Mouse (Mus musculus) thymus, postnatal 0 days (tissue): ENCODE measurements around the gene Eda2r. TPM values are rescaled to one million over a fixed set of nuclear protein-coding genes. Genes with fewer than 3 reads are reported as not detected.

Experiments
- DNase-seq: peaks from one replicate; pipeline ENCODE4 v3.0.0-alpha.2; 2015; ENCODE audit warnings: low spot score
- polyA plus RNA-seq: library from polyadenylated mRNA; unstranded; fragments of >200 nt; fragmentation: Nextera tagmentation; extraction: Ambion mirVana; gene quantifications from 2 replicates; pipeline ENCODE4 v1.2.1, GENCODE M21; 2015

The Eda2r gene
- polyA plus RNA-seq = 0.55 and 0.68 TPM in 2 replicates

DNA sequence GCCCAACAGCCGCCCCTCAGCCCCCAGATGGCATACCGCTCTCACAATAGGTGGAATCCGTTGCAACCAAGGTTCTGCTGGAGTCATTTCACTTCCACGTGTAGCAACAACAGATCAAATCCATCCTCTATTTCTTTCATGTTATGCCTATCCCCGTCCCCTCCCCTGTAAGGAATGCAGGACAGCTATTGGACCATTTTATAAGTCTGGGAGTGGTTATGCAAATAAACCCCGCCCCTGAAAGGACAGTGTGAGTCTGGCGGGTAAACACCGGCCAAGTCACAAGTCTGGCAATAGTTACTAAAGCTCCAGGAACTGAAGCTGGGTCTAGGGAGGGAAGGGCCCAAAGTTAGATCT lies at the start of gene Eda2r:
Eda2r (minus strand) TSS at position 152 of the 357 bp plus-strand sequence.
- no peak for DNase-seq

DNA sequence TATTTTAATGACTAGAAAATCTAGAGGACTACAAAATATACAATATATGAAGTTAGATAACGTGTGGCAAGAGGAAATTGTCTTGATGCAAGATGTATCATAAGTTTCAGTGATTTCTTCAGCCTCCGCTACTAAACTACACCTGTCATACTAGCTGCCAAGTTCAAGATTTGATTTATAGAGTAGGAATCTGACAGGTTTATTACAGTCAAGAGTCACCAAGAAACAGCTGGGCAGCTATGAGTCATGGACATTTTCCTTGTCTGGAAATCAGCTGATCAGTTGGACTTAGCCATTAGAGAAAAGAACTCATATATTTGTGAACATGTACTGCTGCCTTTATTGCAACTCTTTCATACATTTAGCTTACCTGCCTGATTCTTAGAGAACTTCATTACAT lies 20.9 kb upstream of the Eda2r start:
- no peak for DNase-seq

DNA sequence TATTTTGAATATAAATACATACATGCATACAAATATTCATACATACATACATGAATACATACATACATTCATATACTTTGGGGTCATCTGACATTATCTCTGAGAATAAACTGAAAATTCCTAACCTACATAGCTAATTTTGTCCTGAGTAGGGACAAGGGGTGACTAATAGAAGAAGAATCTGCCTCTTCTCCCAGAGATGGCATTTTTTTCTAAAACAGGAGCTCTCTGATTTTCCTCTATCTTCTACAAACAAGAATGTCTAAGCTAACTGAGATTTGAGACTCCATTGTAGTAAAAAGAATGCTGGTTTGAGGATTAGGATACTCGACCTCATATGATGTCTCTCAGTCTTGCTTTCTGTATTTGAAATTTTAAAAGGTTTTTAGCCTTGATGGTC lies 1.1 kb upstream of the Eda2r start:
- no peak for DNase-seq

DNA sequence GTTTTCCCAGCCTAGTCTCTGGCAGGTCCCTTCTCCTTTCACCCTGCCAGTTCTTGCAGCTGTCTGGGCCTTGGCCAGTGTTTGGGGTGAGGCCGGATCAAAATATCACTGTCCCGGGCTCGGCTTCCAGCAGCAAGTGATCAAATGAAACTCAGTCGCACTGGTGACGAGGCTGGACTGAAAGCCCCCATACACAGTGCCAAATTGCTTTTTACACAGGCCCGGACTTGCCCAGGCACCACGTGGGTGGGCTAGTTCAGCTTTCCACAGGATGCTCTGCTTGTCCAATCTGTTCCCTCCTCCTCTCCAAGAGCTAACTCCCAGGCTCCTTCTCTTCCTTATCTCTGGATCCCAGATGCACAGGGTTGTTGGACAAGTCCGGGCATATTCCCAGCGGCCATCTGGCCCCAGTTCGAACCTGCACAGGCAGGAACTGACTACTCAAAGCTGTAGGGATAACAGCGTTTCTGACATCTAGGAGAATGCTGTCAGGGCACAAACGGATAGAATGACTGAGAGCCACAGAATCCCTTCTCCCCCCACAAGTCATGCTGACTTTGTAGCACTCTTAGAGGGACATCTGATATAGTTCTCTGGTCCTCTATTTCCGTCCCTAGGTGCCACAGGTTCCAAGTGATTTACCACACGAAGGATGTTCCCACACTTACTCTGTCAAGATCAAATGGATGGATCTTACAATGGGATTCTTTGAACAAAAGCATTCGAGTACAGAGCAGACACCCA lies 523 bp downstream of the Eda2r start:
- no peak for DNase-seq

DNA sequence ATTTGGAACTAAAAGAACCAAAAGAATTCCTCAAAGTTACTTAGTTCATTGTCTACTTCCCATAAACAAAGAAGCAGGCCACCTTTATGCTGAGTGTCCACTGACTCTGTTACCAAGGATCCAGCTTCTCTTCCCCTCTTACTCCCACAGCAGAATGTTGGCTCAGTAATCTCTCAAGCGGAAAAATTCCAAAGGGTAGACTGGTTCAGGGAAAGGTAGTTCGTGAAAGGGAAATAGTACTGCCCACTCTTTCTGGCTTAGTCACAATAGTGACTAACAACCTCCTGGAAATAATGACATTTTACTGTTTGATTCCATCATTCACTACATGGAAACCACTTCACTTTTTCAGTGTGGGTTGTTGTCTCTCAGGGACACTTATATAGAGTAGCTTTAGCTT lies 4.2 kb downstream of the Eda2r start:
- no peak for DNase-seq

DNA sequence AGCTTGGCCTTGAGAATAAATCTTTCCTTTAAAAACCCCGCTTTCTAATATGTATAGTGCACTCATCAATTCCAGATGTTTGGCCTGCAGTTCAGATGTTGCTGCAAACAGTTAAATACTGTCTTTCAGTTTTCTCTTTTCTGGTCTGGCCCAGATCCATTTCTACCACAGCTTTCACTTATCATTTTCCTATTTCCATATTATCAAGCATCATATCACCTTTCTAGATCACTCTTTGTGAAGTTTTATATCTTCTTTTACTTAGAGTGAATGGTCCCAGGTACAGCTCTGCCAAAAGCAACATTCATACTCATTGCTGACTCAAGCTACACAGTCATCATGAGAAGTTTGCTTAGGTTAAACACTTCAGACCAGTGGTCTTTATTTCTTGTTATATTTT lies 7.8 kb downstream of the Eda2r start:
- DNase-seq = no peak

DNA sequence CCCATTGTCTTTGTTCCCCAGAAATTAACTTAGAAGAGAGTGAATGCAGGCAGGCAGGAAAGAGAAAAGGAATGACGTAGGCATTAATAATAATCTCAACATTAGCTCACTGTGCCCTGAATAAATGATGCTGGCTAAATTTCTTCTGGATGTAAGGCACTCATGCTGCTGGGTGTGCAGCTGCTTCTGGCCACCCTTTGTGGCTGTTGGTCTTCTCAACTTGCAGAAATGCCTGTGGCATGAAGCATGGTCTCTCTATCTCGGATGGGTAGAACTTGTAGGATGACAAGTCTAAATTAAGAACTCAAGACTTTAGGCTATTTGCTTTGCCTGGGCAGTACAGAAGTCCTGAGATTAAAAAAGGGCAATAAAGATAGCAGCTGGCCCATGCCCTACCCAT lies 8.3 kb downstream of the Eda2r start:
- DNase-seq = no peak

DNA sequence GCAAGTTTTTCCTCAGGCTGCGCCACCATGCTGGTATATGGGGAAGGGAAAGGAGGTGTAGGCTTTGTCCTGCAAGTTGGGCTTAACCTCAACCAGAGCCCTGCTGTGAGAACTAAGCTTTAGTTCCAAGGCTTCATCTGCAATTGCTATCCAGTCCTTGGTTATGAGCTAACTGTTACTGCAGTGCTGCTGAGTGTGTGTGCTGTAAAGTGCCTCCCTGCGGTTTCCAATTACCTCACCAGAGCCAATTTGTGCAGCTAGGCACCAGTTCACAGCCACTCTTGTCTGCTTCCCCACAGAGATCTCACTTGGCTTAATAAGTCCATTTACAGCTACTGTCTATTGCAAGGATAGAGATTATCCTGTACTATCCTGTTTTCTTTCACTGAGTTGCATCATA lies 16.1 kb downstream of the Eda2r start:
- no peak for DNase-seq

DNA sequence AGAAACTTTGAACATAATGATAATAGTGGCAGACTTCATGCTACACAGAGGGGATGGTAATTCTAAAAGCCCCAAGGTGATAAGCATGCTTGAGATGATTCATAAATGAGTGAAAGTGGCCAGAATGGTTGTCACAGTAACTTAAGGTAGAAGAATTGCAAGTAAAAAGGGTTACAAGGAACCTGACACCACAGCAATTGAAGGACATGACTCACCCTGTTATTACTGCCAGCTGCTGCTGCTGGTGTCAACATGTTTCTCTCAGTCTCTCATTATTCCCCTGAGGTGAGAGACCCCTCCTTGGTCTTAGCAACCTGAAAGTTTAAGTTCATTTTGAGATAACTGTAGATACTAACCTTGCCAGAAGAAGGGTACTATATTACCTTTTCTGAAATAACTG lies 49.1 kb downstream of the Eda2r start:
- no peak for DNase-seq
